Mouse (Mus musculus) hindlimb bud, embryonic 11.5 days (tissue): Measurements from ENCODE around the gene Ptprk.

ENCODE experiments used
- DNase-seq: peaks from one replicate; pipeline ENCODE4 v3.0.0-alpha.2; 2012; ENCODE audit warnings: low read depth, low spot score; ENCODE audit errors: extremely low spot score

Ptprk gene

DNA sequence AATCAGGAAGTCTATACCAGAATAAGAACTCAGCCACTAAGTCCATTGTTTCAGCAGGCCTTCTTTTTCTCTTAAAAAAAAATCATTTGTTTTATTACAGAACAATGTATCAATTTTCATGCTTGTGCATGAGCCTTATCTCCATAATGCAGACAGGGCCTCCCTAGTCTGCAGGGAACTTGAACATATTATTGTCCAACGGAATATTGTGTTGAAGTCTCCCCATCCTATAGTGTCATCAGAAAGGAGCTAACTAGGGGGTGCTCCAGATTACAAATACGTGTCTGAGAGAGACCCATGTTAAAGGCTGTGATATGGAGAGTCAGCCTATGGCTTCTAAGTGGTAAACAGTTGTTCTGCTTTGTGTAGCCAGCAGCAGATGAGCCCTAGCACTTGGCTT lies 543.4 kb downstream of the Ptprk start:
- DNase-seq, result no peak

DNA sequence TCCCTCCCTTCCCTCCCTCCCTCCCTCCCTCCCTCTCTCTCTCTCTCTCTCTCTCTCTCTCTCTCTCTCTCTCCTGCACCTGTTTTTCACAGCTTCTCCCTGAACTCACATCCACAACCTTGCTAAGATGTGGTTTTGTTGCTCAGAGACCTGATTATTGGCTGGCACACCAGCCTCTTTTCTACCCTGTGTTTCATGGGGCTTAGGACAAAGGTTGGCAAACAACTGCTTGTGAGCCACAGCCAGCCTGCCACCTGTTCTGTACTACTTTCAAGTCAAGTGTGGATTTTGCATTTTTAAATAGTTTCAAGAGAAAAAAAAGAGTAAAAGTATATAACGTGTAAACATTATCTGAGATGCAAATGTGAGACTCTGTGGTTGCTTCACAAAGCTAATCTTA lies 544.8 kb downstream of the Ptprk start:
- DNase-seq, result no peak

DNA sequence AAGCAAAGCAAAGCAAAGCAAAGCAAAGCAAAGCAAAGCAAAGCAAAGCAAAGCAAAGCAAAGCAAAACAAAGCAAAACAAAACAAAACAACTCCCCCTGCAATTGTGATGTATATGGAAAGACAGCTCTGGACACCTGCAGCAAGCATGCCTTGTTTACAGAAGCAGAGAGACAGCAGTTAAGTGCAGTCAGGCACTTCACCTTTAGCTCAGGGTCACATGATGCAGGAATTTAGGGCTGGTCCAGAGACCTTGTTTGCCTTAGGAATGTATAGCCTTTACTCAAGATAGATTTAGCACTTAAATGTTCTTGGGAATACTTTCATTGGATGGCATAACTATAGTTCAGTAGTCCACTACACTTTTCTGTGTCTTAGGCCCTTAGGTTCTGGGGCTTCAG lies 561.5 kb downstream of the Ptprk start:
- DNase-seq, result no peak

DNA sequence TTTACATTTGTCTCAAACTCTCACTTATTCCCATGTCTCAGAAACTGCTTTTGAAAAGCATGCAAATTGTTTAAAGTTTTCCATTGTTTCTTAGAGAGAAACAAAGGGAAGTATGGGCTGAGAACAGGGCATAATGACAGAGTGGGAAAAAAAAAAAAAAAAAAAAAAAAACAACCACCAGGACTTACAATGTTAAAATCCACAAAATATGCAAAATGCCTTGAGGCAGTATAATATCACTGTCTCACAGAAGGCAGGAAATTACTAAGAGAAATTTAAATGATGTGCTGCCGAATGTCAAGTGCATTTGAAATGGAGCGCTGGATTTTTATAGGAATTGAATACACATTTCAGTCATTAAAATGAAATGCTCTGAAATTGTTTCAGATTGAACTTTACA lies 567.3 kb downstream of the Ptprk start:
- DNase-seq, result no peak
